Mouse (Mus musculus) CD4-positive, CD25-positive, alpha-beta regulatory T cell, adult 4 months (primary cell): ENCODE measurements around the gene Prkca. TPM values are rescaled to one million over a fixed set of nuclear protein-coding genes. Genes with fewer than 3 reads are reported as not detected.

Source experiments
- ATAC-seq: one replicate; pipeline ENCODE4 v1.8.0; 2017
- polyA plus RNA-seq, 2 experiments: library from polyadenylated mRNA; unstranded; fragments of 100-300 nt; shearing (Covaris generic); gene quantifications; one replicate each; pipeline ENCODE4 v1.2.1; 2017

Gene Prkca
- polyA plus RNA-seq, 2 experiments from 2014 or later, result 13.0 to 15.3 TPM

GRCm38 (mm10) chr11:108294305-108294813 is 49.4 kb downstream of the Prkca start:
- no peak for ATAC-seq

GRCm38 (mm10) chr11:108293843-108294242 is 49.9 kb downstream of the Prkca start:
- ATAC-seq, result no peak

- no peak for ATAC-seq
Observed at GRCm38 (mm10) chr11:108289192-108289591, 54.5 kb downstream of the Prkca start.

GRCm38 (mm10) chr11:108287321-108287720 is 56.4 kb downstream of the Prkca start:
- ATAC-seq, result no peak

- ATAC-seq, result no peak
Observed at GRCm38 (mm10) chr11:108285046-108285445, 58.7 kb downstream of the Prkca start.

- ATAC-seq, result peak; percentile 40
Observed at GRCm38 (mm10) chr11:108282850-108283459, 60.8 kb downstream of the Prkca start.

GRCm38 (mm10) chr11:108279748-108280373 is 63.9 kb downstream of the Prkca start:
- ATAC-seq, result peak; percentile 35

GRCm38 (mm10) chr11:108277096-108277495 is 66.6 kb downstream of the Prkca start:
- no peak for ATAC-seq

- ATAC-seq, result no peak
Observed at GRCm38 (mm10) chr11:108276148-108276547, 67.6 kb downstream of the Prkca start.

GRCm38 (mm10) chr11:108274046-108274445 is 69.7 kb downstream of the Prkca start:
- no peak for ATAC-seq

- ATAC-seq, result peak; percentile 46
Observed at GRCm38 (mm10) chr11:108273415-108273965, 70.2 kb downstream of the Prkca start.

- ATAC-seq, result peak; percentile 75
Observed at GRCm38 (mm10) chr11:108272601-108273414, 70.9 kb downstream of the Prkca start.

GRCm38 (mm10) chr11:108271305-108271704 is 72.4 kb downstream of the Prkca start:
- ATAC-seq, result peak; percentile 57

GRCm38 (mm10) chr11:108269516-108269915 is 74.2 kb downstream of the Prkca start:
- no peak for ATAC-seq

GRCm38 (mm10) chr11:108268421-108269322 is 75.1 kb downstream of the Prkca start:
- no peak for ATAC-seq

GRCm38 (mm10) chr11:108267825-108268224 is 75.9 kb downstream of the Prkca start:
- ATAC-seq, result no peak

GRCm38 (mm10) chr11:108267066-108267465 is 76.7 kb downstream of the Prkca start:
- no peak for ATAC-seq

GRCm38 (mm10) chr11:108263868-108264267 is 79.9 kb downstream of the Prkca start:
- ATAC-seq, result no peak

- no peak for ATAC-seq
Observed at GRCm38 (mm10) chr11:108263406-108263805, 80.3 kb downstream of the Prkca start.

GRCm38 (mm10) chr11:108261751-108262160 is 82.0 kb downstream of the Prkca start:
- ATAC-seq, result no peak

- no peak for ATAC-seq
Observed at GRCm38 (mm10) chr11:108260775-108261517, 82.8 kb downstream of the Prkca start.
